Mouse (Mus musculus): ENCODE results near the gene Il19. TPM values are rescaled to one million over a fixed set of nuclear protein-coding genes. Genes with fewer than 3 reads are reported as not detected.

Il19 gene
- polyA plus RNA-seq, 1 experiment from 2014 or later: not detected

DNA sequence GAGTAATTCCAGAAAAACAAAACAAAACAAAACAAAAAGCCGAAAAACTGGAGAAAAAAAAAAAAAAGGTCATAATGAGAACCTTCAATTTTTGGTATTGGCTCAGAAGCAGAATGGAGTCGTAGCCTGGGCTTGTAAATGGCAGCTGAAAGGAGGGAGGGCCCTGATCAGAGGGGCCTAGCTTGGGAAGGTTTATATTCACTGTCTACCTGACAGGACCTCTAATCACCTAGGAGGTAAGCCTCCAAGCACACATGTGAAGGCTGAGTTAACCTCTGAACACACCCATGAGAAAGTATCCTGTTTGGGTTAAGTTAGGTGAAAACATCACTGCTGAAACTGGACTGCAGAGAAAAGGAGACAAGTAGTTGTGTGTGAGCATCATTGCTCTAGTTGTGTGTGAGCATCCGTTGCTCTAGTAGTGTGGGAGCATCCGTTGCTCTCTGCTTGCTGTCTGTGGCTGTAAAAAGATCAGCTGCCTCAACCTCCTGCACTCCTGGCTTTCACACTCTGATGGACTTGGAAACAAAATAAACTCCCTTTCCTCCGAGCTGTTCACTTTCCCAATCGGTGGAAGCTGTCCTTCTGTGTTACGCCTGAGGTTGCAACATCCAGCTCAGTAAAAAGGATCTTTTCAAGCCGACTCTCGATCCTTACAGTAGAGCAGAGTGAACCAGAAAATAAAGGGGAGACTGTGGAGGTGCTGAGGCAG lies 46.4 kb downstream of the Il19 start:
- Histone ChIP-seq H3K27ac (replicated peaks; ENCODE audit: low read depth, low read length) (no peak overlapping the region), H3K27me3 (ENCODE audit: control insufficient read depth, insufficient read depth, low read length) (no peaks in the 10 kb centered on the region), H3K4me2 (ENCODE audit: low read depth, severe bottlenecking) (no peak overlapping the region), H3K36me3 (ENCODE audit: control insufficient read depth, insufficient read depth, low read length) (no peaks in the 10 kb centered on the region), H3K9ac (ENCODE audit: low read length) (no peak overlapping the region), H3K4me1 (ENCODE audit: control insufficient read depth, insufficient read depth, low read length) (no peaks in the 10 kb centered on the region), H3K4me3 (ENCODE audit: low read depth, low read length) (no peak overlapping the region), H3K9me3 (ENCODE audit: control insufficient read depth, low read length) (no peaks in the 10 kb centered on the region)
- 76% methylated on average over 9 of the region's 9 CpGs for WGBS
- ATAC-seq (ENCODE audit: insufficient number of reproducible peaks, low FRiP score, low TSS enrichment, low read depth) (no peak), DNase-seq (ENCODE audit: low spot score) (no peak)

DNA sequence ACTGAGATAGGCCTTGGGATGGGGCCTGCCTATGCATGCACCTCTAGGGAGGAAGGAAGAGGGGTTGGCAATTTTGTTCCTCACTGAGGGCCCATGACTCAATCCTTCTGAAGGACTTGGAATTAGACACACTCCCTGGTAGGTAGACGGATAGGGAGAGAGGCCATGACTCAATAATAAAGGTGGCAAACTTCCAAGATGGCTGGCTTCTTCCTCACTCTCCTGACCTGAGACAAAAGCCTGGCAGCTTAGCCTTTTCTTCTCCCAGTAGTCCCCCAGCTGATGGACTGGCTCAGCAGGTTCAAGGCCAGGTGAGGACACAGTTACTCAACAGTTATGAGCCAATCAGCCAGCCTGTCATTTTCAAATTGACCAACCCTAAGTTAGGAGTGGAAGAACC lies 47.5 kb downstream of the Il19 start:
- no peaks in the 10 kb centered on the region for H3K27me3 ChIP-seq (ENCODE audit: control insufficient read depth, insufficient read depth, low read length)
- H3K9ac ChIP-seq (ENCODE audit: low read length): no peak overlapping the region
- 93% methylated on average over 1 of the region's 1 CpGs for WGBS
- no peaks in the 10 kb centered on the region for H3K9me3 ChIP-seq (ENCODE audit: control insufficient read depth, low read length)
- DNase-seq (ENCODE audit: low spot score): no peak
- H3K4me1 ChIP-seq (ENCODE audit: control insufficient read depth, insufficient read depth, low read length): no peaks in the 10 kb centered on the region
- no peak overlapping the region for H3K27ac ChIP-seq (replicated peaks; ENCODE audit: low read depth, low read length)
- H3K4me3 ChIP-seq (ENCODE audit: low read depth, low read length): no peak overlapping the region
- no peaks in the 10 kb centered on the region for H3K36me3 ChIP-seq (ENCODE audit: control insufficient read depth, insufficient read depth, low read length)
- H3K4me2 ChIP-seq (ENCODE audit: low read depth, severe bottlenecking): no peak overlapping the region
- no peak for ATAC-seq (ENCODE audit: insufficient number of reproducible peaks, low FRiP score, low TSS enrichment, low read depth)

DNA sequence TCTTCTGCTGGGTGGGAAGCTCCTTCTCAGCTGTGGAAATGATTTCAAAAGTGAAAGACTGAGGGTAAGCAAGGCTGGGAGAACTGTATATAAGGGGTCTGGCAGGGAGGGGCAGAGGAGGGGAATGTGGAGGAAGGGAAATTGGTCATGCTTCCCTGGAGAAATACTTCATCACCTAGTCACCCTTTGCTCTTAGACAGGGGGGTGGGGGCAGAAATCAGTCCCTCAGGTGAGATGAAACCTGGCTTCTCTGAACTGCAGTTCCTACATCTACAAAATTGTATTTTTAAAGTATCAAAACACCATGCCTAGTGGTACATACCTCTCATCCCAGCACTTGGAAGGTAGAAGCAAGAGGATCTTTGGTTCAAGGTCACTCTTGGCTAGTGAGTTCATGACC lies 52.6 kb downstream of the Il19 start, which contains the start of gene Il24:
Gene Il24, minus strand, starts transcription at position 101 of the 400 bp plus-strand sequence.
- no peak for ATAC-seq (ENCODE audit: insufficient number of reproducible peaks, low FRiP score, low TSS enrichment, low read depth)
- H3K27me3 ChIP-seq (ENCODE audit: control insufficient read depth, insufficient read depth, low read length): no peaks in the 10 kb centered on the region
- no peak within 1 kb of the TSS for H3K9ac ChIP-seq (ENCODE audit: low read length)
- no peak within 1 kb of the TSS for H3K4me2 ChIP-seq (ENCODE audit: low read depth, severe bottlenecking)
- H3K4me1 ChIP-seq (ENCODE audit: control insufficient read depth, insufficient read depth, low read length): no peaks in the 10 kb centered on the region
- no peak within 1 kb of the TSS for H3K27ac ChIP-seq (replicated peaks; ENCODE audit: low read depth, low read length)
- H3K4me3 ChIP-seq (ENCODE audit: low read depth, low read length): no peak within 1 kb of the TSS
- no peaks in the 10 kb centered on the region for H3K36me3 ChIP-seq (ENCODE audit: control insufficient read depth, insufficient read depth, low read length)
- H3K9me3 ChIP-seq (ENCODE audit: control insufficient read depth, low read length): no peaks in the 10 kb centered on the region
- DNase-seq (ENCODE audit: low spot score): no peak

GRCm38 (mm10) chr1:130883146-130883545 lies 56.8 kb downstream of the Il19 start:
- WGBS: 95% methylated on average over 4 of the region's 4 CpGs
- H3K27ac ChIP-seq (replicated peaks; ENCODE audit: low read depth, low read length): no peak overlapping the region
- peaks cover 4% of the 10 kb centered on the region for H3K27me3 ChIP-seq (ENCODE audit: control insufficient read depth, insufficient read depth, low read length)
- no peak overlapping the region for H3K9ac ChIP-seq (ENCODE audit: low read length)
- no peak overlapping the region for H3K4me3 ChIP-seq (ENCODE audit: low read depth, low read length)
- H3K36me3 ChIP-seq (ENCODE audit: control insufficient read depth, insufficient read depth, low read length): no peaks in the 10 kb centered on the region
- H3K9me3 ChIP-seq (ENCODE audit: control insufficient read depth, low read length): no peaks in the 10 kb centered on the region
- H3K4me1 ChIP-seq (ENCODE audit: control insufficient read depth, insufficient read depth, low read length): no peaks in the 10 kb centered on the region; the same call in 1 of the 2 replicates
- no peak overlapping the region for H3K4me2 ChIP-seq (ENCODE audit: low read depth, severe bottlenecking)
- DNase-seq (ENCODE audit: low spot score): no peak
- no peak for ATAC-seq (ENCODE audit: insufficient number of reproducible peaks, low FRiP score, low TSS enrichment, low read depth)

Other genes starting within 250 kb of the Il19 start
- gene Gm29427, start 224.3 kb downstream of the Il19 start, polyA plus RNA-seq (2014; fragmentation: Nextera tagmentation; extraction: Ambion mirVana): not detected in 2 replicates
- gene Yod1, start 222.8 kb downstream of the Il19 start, polyA plus RNA-seq (2014; fragmentation: Nextera tagmentation; extraction: Ambion mirVana): 5.9 and 7.2 TPM in 2 replicates
- 4.5 and 5.8 TPM in 2 replicates for gene Pfkfb2, start 210.9 kb downstream of the Il19 start, polyA plus RNA-seq (2014; fragmentation: Nextera tagmentation; extraction: Ambion mirVana)
- 0.34 and 0.59 TPM in 2 replicates for gene AA986860, start 208.1 kb downstream of the Il19 start, polyA plus RNA-seq (2014; fragmentation: Nextera tagmentation; extraction: Ambion mirVana)
- gene Fcamr, start 139.2 kb downstream of the Il19 start, polyA plus RNA-seq (2014; fragmentation: Nextera tagmentation; extraction: Ambion mirVana): not detected in 2 replicates
- not detected in 2 replicates for gene Pigr, start 113.4 kb downstream of the Il19 start, polyA plus RNA-seq (2014; fragmentation: Nextera tagmentation; extraction: Ambion mirVana)
- gene Fcmr, start 74.4 kb downstream of the Il19 start, polyA plus RNA-seq (2014; fragmentation: Nextera tagmentation; extraction: Ambion mirVana): 0.45 TPM in 1 of 2 replicates, not detected in the other
- not detected in 2 replicates for gene Il24, start 52.7 kb downstream of the Il19 start, polyA plus RNA-seq (2014; fragmentation: Nextera tagmentation; extraction: Ambion mirVana)
- gene Il20, start 28.7 kb downstream of the Il19 start, polyA plus RNA-seq (2014; fragmentation: Nextera tagmentation; extraction: Ambion mirVana): not detected in 2 replicates
- 0.24 TPM in 1 of 2 replicates, not detected in the other for gene Il10, start 79.7 kb upstream of the Il19 start, polyA plus RNA-seq (2014; fragmentation: Nextera tagmentation; extraction: Ambion mirVana)
- 43.5 and 47.6 TPM in 2 replicates for gene Mapkapk2, start 157.7 kb upstream of the Il19 start, polyA plus RNA-seq (2014; fragmentation: Nextera tagmentation; extraction: Ambion mirVana)
- gene Dyrk3, start 198.2 kb upstream of the Il19 start, polyA plus RNA-seq (2014; fragmentation: Nextera tagmentation; extraction: Ambion mirVana): 4.2 and 5.7 TPM in 2 replicates
- 70.3 and 72.3 TPM in 2 replicates for gene Eif2d, start 213.1 kb upstream of the Il19 start, polyA plus RNA-seq (2014; fragmentation: Nextera tagmentation; extraction: Ambion mirVana)

All from limb, embryonic 11.5 days (tissue).